Mouse (Mus musculus): ENCODE results near the gene Tada2b. TPM values are rescaled to one million over a fixed set of nuclear protein-coding genes. Genes with fewer than 3 reads are reported as not detected.

The Tada2b gene
- polyA plus RNA-seq, 1 experiment from 2014 or later: 1.9 TPM

DNA sequence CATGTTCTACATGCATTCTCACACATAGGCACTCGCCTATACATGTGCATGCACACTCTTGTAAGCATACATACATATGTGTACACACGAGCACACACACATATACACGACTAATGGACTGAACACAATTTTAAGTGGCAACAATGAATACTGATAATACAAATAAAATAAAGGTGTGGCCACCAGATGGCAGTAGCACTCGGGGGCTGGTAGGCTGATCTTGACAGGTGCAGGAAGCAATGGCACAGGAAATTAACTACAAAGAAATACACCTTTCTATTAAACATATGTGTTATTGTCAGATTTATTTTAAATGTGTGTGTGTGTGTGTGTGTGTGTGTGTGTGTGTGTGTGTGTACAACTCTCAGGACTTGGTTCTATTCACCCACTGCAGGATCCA is 25.2 kb downstream of the Tada2b start:
- H3K9ac ChIP-seq: no peak overlapping the region
- H3K4me1 ChIP-seq (replicated peaks): 0 out of 2 replicates have a peak, but pooled peaks cover 2% of the 10 kb centered on the region
- no peak for ATAC-seq
- H3K27me3 ChIP-seq (replicated peaks): no peaks in the 10 kb centered on the region
- no peak overlapping the region for H3K27ac ChIP-seq
- no peak overlapping the region for H3K4me3 ChIP-seq (replicated peaks)
- 10% methylated on average over 4 of the region's 4 CpGs for WGBS
- H3K36me3 ChIP-seq: no peaks in the 10 kb centered on the region
- H3K4me2 ChIP-seq (replicated peaks): no peak overlapping the region
- H3K9me3 ChIP-seq: no peaks in the 10 kb centered on the region

DNA sequence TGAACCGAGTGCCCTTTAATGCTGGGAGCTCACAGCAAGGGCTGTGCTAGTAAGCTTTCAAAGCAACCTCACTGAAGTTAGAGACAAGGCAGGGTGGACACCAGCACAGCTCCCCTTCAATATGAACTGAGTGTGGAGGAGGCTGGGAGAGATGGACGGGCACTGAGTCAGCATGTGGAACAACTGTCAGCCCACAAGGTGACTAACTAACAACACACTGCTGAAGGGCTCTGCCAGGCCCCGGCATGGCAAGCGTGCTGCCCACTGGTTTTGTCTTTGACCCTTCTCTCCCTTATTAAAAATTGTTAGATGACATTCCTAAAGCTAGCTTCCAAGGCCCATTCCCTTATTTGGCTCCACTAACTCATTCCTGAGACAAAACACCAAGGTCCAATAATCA is 26.4 kb downstream of the Tada2b start:
- H3K4me1 ChIP-seq (replicated peaks): 0 out of 2 replicates have a peak, but pooled peaks cover 2% of the 10 kb centered on the region
- H3K27me3 ChIP-seq (replicated peaks): no peaks in the 10 kb centered on the region
- H3K27ac ChIP-seq: no peak overlapping the region
- H3K4me3 ChIP-seq (replicated peaks): no peak overlapping the region
- no peak for ATAC-seq
- H3K36me3 ChIP-seq: no peaks in the 10 kb centered on the region
- H3K9me3 ChIP-seq: no peaks in the 10 kb centered on the region
- no peak overlapping the region for H3K4me2 ChIP-seq (replicated peaks)
- 76% methylated on average over 4 of the region's 4 CpGs for WGBS
- no peak overlapping the region for H3K9ac ChIP-seq

DNA sequence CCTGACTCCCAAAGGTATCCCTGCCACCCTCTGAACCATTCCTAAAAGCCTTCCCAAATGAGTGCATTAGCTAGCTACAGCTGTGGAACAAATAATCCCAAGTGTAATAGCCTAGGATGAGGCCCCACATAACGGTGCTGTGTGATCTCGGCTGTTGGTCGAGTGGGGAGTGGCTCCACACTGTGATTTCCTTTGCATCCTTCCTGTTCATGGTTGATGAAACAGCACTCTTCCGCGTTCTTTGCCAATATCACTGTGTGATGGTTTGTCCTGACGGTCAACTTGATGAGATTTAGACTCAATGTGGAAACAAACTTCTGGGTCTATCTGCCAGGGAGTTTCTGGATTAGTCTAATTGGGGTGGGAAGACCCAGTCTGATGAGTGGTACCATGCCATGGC is 31.3 kb downstream of the Tada2b start:
- H3K4me3 ChIP-seq (replicated peaks): no peak overlapping the region
- no peaks in the 10 kb centered on the region for H3K36me3 ChIP-seq
- 84% methylated on average over 6 of the region's 6 CpGs for WGBS
- 0 out of 2 replicates have a peak, but pooled peaks cover 4% of the 10 kb centered on the region for H3K4me1 ChIP-seq (replicated peaks)
- no peak overlapping the region for H3K9ac ChIP-seq
- no peaks in the 10 kb centered on the region for H3K27me3 ChIP-seq (replicated peaks)
- ATAC-seq: no peak
- no peak overlapping the region for H3K4me2 ChIP-seq (replicated peaks)
- no peaks in the 10 kb centered on the region for H3K9me3 ChIP-seq
- no peak overlapping the region for H3K27ac ChIP-seq

DNA sequence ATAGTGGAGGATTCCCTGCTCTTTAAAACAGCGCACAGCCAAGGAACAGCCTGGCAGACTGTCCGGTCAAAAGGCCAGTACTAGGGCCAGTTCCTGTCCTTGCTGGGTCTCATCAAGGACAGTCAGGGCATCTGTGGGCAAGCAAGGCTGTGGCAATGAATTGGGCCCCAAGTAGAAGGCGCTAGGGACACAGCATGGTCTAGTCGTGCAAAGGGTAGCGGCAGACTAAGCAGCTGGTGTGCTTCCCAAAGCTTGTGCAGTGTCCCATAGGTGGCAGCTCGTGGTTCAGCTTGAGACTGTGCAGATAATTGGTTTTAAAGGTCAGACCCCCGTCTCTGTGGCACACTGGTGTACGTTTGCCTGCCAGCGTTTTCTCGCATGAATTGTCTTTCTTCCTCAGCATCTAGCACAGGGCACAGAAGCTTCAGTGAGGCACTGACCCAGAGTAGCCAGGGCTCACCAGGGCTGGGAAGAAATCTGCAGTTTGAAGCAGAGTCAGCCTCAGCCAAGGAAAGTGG is 32.2 kb downstream of the Tada2b start:
- 57% methylated on average over 10 of the region's 10 CpGs for WGBS
- Histone ChIP-seq H3K9me3 (no peaks in the 10 kb centered on the region), H3K27me3 (replicated peaks) (no peaks in the 10 kb centered on the region), H3K9ac (no peak overlapping the region), H3K4me1 (replicated peaks) (0 out of 2 replicates have a peak, but pooled peaks cover 4% of the 10 kb centered on the region), H3K4me2 (replicated peaks) (no peak overlapping the region), H3K36me3 (no peaks in the 10 kb centered on the region), H3K4me3 (replicated peaks) (no peak overlapping the region), H3K27ac (no peak overlapping the region)
- ATAC-seq: no peak

DNA sequence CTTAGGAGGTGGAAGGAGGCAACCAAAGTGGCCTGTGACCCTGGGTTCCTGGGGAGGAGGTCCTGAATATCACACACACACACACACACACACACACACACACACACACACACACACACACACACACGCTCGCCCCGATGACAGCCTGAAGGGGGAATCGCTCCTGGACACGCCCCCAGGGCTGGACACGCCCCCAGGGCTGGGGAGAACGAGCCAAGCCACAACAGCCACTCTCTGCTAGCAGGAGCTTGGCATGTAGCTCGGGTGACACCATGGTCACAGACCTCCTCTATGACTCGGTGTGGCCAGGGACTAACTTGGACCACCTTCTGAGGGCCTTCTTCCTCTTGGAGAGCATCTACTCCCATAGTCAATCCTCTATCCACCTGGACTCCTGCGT is 33.0 kb downstream of the Tada2b start:
- Histone ChIP-seq H3K27ac (no peak overlapping the region), H3K9me3 (no peaks in the 10 kb centered on the region), H3K4me2 (replicated peaks) (no peak overlapping the region), H3K36me3 (no peaks in the 10 kb centered on the region), H3K4me3 (replicated peaks) (no peak overlapping the region), H3K4me1 (replicated peaks) (0 out of 2 replicates have a peak, but pooled peaks cover 4% of the 10 kb centered on the region), H3K27me3 (replicated peaks) (no peaks in the 10 kb centered on the region), H3K9ac (no peak overlapping the region)
- WGBS: 18% methylated on average over 10 of the region's 10 CpGs
- peak; percentile 40 for ATAC-seq

DNA sequence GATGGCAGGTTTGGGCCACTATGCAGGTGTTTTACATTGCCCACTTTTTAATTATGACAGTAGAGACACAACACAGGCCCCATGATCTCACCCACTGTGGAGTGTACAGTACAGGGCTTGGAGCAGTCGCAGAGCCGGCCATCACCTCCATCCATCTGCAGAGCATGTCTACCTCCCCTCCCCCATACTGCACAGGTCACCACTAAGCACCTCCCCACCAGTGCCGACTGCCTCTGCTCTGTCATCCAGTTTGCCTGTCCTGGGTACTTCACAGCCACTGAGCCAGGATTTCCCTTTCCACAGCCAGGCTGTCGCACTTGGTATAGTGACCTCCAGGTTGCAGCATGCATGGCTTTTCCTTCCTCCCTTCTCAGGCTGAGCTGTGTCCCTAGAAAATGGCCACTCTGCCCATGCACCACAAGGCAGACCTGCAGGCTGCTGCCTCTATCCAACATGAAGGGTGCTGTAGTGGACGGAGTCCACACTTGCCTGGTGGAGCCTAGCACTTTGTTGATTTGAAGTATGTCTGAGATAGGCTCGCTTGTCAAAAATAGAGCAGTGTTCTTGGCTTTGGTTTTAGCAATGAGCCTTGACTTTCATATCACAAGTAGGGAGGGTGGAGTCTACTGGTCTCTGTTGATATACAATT is 34.3 kb downstream of the Tada2b start:
- H3K4me3 ChIP-seq (replicated peaks): no peak overlapping the region
- WGBS: 54% methylated on average over 6 of the region's 6 CpGs
- no peak overlapping the region for H3K9ac ChIP-seq
- 0 out of 2 replicates have a peak, but pooled peaks cover 4% of the 10 kb centered on the region for H3K4me1 ChIP-seq (replicated peaks)
- H3K27ac ChIP-seq: no peak overlapping the region
- no peak overlapping the region for H3K4me2 ChIP-seq (replicated peaks)
- ATAC-seq: peak; percentile 42; the same call in 1 of the 2 replicates
- no peaks in the 10 kb centered on the region for H3K9me3 ChIP-seq
- H3K27me3 ChIP-seq (replicated peaks): peaks cover 7% of the 10 kb centered on the region; the same call in 1 of the 2 replicates
- no peaks in the 10 kb centered on the region for H3K36me3 ChIP-seq

DNA sequence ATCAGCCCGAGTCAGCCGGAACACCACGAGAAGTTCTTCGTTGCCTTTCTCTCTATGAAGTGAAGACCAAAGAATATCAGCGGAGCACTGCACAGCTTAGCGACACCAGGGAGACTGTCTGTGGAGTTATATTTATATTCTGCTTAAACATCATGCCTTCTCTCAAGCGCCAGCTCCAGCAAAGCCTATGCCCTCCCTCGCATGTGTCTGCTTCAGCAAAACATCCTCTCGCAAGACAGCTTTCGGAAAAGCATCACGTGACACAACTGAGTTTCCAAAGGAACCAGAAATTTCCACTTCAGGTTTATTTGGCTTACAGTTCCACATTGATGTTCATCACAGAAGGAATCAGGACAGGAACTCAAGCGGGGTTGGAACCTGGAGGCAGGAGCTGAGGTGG is 36.2 kb downstream of the Tada2b start:
- Histone ChIP-seq H3K4me2 (replicated peaks) (no peak overlapping the region), H3K4me1 (replicated peaks) (0 out of 2 replicates have a peak, but pooled peaks cover 4% of the 10 kb centered on the region), H3K27ac (no peak overlapping the region), H3K27me3 (replicated peaks) (peaks cover 11% of the 10 kb centered on the region; the same call in 1 of the 2 replicates), H3K9me3 (no peaks in the 10 kb centered on the region), H3K9ac (no peak overlapping the region), H3K36me3 (no peaks in the 10 kb centered on the region), H3K4me3 (replicated peaks) (no peak overlapping the region)
- ATAC-seq: no peak
- 87% methylated on average over 12 of the region's 12 CpGs for WGBS

DNA sequence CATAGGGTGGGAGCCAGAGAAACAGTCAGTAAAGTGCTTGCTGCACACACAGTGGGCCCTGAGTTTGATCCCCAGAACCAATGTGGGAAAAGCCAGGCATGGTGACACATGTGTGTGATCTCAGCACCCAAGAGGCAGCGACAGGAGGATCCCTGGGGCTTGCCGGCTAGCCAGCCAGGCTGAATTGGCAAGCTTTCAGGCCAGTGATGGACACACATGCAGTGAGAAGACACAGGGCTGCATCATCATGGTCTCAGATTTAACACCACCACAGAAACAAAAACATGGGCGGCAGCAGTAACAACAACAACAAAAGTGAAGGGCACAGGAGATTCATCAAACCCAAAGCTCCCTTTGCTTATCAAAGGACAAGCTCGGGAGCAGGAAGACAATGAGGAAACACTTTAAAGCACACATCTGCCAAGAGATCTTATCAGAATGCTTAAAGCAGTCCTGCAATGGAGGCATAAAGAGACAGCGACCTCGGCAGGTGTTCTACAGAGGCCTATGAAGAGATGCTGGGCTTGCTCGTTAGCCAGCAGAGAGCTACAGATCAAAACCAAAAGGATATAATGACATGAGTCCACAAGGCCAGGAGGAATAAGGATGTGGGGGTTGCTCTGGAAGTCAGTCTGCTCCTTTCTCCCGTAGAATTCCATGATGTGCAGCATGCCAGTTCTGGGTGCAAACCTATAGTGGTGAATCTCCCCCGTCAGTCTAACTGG is 37.8 kb downstream of the Tada2b start:
- H3K9ac ChIP-seq: no peak overlapping the region
- no peak overlapping the region for H3K27ac ChIP-seq
- H3K4me2 ChIP-seq (replicated peaks): no peak overlapping the region
- 36% methylated on average over 9 of the region's 9 CpGs for WGBS
- ATAC-seq: no peak
- H3K27me3 ChIP-seq (replicated peaks): peaks cover 11% of the 10 kb centered on the region; the same call in 1 of the 2 replicates
- no peak overlapping the region for H3K4me3 ChIP-seq (replicated peaks)
- H3K36me3 ChIP-seq: no peaks in the 10 kb centered on the region
- H3K9me3 ChIP-seq: no peaks in the 10 kb centered on the region
- 0 out of 2 replicates have a peak, but pooled peaks cover 2% of the 10 kb centered on the region for H3K4me1 ChIP-seq (replicated peaks)

DNA sequence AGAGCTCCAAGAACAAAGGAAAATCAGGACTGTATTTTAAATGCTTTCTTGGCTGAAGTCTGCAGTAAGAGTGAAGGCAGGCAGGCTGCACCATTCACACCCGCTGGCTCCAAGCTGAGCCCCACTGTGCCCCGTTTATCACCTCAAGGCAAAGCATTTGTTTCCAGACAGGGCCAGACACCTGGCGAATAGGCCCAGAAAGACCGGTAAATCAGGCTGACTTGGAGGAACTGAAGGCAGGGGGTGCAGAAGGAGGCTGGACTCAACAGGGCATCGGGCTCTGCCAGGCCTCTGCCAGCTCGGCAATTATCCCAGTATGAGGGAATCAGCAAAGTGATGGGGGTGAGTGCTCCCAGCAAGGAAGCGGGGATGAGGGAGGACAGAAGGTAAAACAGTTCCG is 39.1 kb downstream of the Tada2b start:
- no peak for ATAC-seq
- 33% methylated on average over 8 of the region's 8 CpGs for WGBS
- no peak overlapping the region for H3K9ac ChIP-seq

DNA sequence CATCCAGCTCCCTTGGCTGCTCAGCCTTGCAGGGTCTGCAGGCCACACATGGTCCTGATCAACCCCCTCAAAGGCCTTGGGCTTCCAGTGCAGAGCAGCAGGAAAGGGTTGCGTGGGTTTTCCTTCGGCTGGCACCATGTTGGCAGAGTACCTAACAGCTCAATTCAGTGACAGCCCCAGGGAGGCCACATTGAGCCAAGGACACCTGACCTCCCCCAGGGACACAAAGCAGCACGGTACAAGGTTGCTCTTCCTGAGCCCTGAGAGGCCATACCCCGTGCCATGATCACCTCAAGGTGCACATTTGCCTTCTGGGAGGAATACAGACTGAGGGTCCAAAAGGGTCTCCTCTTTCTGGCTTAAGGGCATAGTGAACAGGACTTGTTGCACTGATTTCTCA is 39.5 kb downstream of the Tada2b start:
- peaks cover 11% of the 10 kb centered on the region; the same call in 1 of the 2 replicates for H3K27me3 ChIP-seq (replicated peaks)
- H3K9me3 ChIP-seq: no peaks in the 10 kb centered on the region
- H3K36me3 ChIP-seq: no peaks in the 10 kb centered on the region
- H3K4me1 ChIP-seq (replicated peaks): no peaks in the 10 kb centered on the region
- no peak overlapping the region for H3K4me3 ChIP-seq (replicated peaks)
- no peak for ATAC-seq
- H3K9ac ChIP-seq: no peak overlapping the region
- no peak overlapping the region for H3K4me2 ChIP-seq (replicated peaks)
- 54% methylated on average over 4 of the region's 4 CpGs for WGBS
- no peak overlapping the region for H3K27ac ChIP-seq

More for the DNA sequence above, 39.1 kb downstream of the Tada2b start:
- Histone ChIP-seq H3K27ac (no peak overlapping the region), H3K4me2 (replicated peaks) (no peak overlapping the region), H3K36me3 (no peaks in the 10 kb centered on the region), H3K4me1 (replicated peaks) (no peaks in the 10 kb centered on the region), H3K27me3 (replicated peaks) (peaks cover 11% of the 10 kb centered on the region; the same call in 1 of the 2 replicates), H3K9me3 (no peaks in the 10 kb centered on the region), H3K4me3 (replicated peaks) (no peak overlapping the region)

DNA sequence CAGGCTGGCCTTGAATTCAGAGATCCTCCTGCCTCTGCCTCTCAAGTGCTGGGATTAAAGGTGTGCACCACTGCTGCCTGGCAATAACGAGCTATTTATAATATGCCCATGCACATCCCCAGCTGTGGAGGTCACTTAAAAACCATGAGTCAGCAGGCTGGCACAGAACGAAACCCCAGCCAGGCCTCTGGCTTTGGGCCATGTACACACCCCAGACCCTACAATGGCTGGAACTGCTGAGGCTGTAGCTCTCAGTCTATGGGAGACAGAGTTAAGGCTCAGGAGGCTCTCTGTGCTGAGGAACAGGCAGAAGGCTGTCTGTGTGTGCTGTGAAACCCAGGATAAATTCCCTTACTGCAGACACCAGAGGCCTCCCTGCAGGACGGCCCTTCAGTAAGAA is 43.3 kb downstream of the Tada2b start:
- H3K27me3 ChIP-seq (replicated peaks): peaks cover 11% of the 10 kb centered on the region; the same call in 1 of the 2 replicates
- no peaks in the 10 kb centered on the region for H3K9me3 ChIP-seq
- H3K27ac ChIP-seq: no peak overlapping the region
- ATAC-seq: no peak
- H3K4me1 ChIP-seq (replicated peaks): no peaks in the 10 kb centered on the region
- WGBS: 60% methylated on average over 3 of the region's 3 CpGs
- H3K36me3 ChIP-seq: no peaks in the 10 kb centered on the region
- no peak overlapping the region for H3K9ac ChIP-seq
- no peak overlapping the region for H3K4me2 ChIP-seq (replicated peaks)
- H3K4me3 ChIP-seq (replicated peaks): no peak overlapping the region

DNA sequence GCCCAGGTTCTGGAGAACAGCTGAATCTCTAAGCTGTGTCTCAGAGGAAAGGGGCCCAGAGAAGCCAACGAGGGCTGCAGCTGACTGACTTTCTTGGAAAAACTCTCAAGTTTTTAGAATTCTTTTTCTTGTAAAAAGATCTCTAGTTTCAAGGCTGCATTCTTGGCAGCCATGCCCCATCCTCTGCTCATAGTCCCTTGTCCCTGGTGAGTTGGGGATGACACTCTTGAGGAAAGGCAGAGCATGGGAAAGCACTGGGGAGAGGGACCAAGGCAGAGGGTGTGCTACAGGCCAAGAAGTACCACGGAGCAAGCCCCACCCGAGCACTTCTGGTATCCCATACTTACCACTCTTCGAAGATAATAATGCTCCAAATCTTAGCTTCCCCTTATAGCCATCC is 47.2 kb downstream of the Tada2b start:
- Histone ChIP-seq H3K36me3 (no peaks in the 10 kb centered on the region), H3K4me1 (replicated peaks) (no peaks in the 10 kb centered on the region), H3K9me3 (no peaks in the 10 kb centered on the region), H3K9ac (no peak overlapping the region), H3K4me2 (replicated peaks) (no peak overlapping the region), H3K27ac (no peak overlapping the region), H3K4me3 (replicated peaks) (no peak overlapping the region), H3K27me3 (replicated peaks) (no peaks in the 10 kb centered on the region)
- WGBS: 68% methylated on average over 4 of the region's 4 CpGs
- no peak for ATAC-seq
